Mouse (Mus musculus): ENCODE measurements around the gene Slc50a1.

Gene Slc50a1

GRCm38 (mm10) chr3:89270051-89270755 lies at the start of gene Slc50a1:
Gene Slc50a1 (minus strand): TSS chr3:89270570.
- DNase-seq (ENCODE audit: low spot score in 2 of 2): peak; percentile 74 to 90

GRCm38 (mm10) chr3:89319591-89320350 lies 49.4 kb upstream of the Slc50a1 start:
- DNase-seq (ENCODE audit: low spot score in 2 of 2): peak in 1 of 2 experiments; percentile 64

GRCm38 (mm10) chr3:89318971-89319590 lies 48.7 kb upstream of the Slc50a1 start:
- DNase-seq (ENCODE audit: low spot score in 2 of 2): no peak

- DNase-seq (ENCODE audit: low spot score in 2 of 2): no peak
Observed at GRCm38 (mm10) chr3:89318316-89318715, 47.9 kb upstream of the Slc50a1 start.

- DNase-seq (ENCODE audit: low spot score in 2 of 2): no peak
Observed at GRCm38 (mm10) chr3:89317246-89317645, 46.9 kb upstream of the Slc50a1 start.

GRCm38 (mm10) chr3:89316833-89317232 lies 46.5 kb upstream of the Slc50a1 start:
- peak; percentile 67 to 83 for DNase-seq (ENCODE audit: low spot score in 2 of 2)

GRCm38 (mm10) chr3:89315930-89316831 lies 45.8 kb upstream of the Slc50a1 start:
- no peak for DNase-seq (ENCODE audit: low spot score in 2 of 2)

GRCm38 (mm10) chr3:89315195-89315929 lies 45.0 kb upstream of the Slc50a1 start:
- DNase-seq (ENCODE audit: low spot score in 2 of 2): peak; percentile 68 to 90

- DNase-seq (ENCODE audit: low spot score in 2 of 2): no peak
Observed at GRCm38 (mm10) chr3:89314791-89315190, 44.4 kb upstream of the Slc50a1 start.

GRCm38 (mm10) chr3:89314340-89314739 lies 44.0 kb upstream of the Slc50a1 start:
- no peak for DNase-seq (ENCODE audit: low spot score in 2 of 2)

GRCm38 (mm10) chr3:89308089-89308488 lies 37.7 kb upstream of the Slc50a1 start:
- peak; percentile 51 to 78 for DNase-seq (ENCODE audit: low spot score in 2 of 2)

GRCm38 (mm10) chr3:89305551-89306325 lies 35.4 kb upstream of the Slc50a1 start:
- DNase-seq (ENCODE audit: low spot score in 2 of 2): no peak

GRCm38 (mm10) chr3:89305105-89305504 lies 34.7 kb upstream of the Slc50a1 start:
- DNase-seq (ENCODE audit: low spot score in 2 of 2): no peak

GRCm38 (mm10) chr3:89304440-89304839 lies 34.1 kb upstream of the Slc50a1 start:
- no peak for DNase-seq (ENCODE audit: low spot score in 2 of 2)

GRCm38 (mm10) chr3:89300514-89300913 lies 30.1 kb upstream of the Slc50a1 start:
- DNase-seq (ENCODE audit: low spot score in 2 of 2): no peak

- no peak for DNase-seq (ENCODE audit: low spot score in 2 of 2)
Observed at GRCm38 (mm10) chr3:89300071-89300470, 29.7 kb upstream of the Slc50a1 start.

- no peak for DNase-seq (ENCODE audit: low spot score in 2 of 2)
Observed at GRCm38 (mm10) chr3:89299499-89299898, 29.1 kb upstream of the Slc50a1 start.

GRCm38 (mm10) chr3:89298908-89299307 lies 28.5 kb upstream of the Slc50a1 start:
- no peak for DNase-seq (ENCODE audit: low spot score in 2 of 2)

- no peak for DNase-seq (ENCODE audit: low spot score in 2 of 2)
Observed at GRCm38 (mm10) chr3:89296761-89297396, 26.5 kb upstream of the Slc50a1 start.
